Mouse (Mus musculus): ENCODE data around the gene Klhl41. TPM values are rescaled to one million over a fixed set of nuclear protein-coding genes. Genes with fewer than 3 reads are reported as not detected.

The Klhl41 gene
- not detected for polyA plus RNA-seq (2015; fragmentation: Illumina TruSeq; extraction: RNeasy Lipid Tissue Mini Kit (QIAGEN cat#74804); ENCODE audit: insufficient read depth, low read depth, low replicate concordance)

GRCm38 (mm10) chr2:69669853-69670252 lies at the start of gene Klhl41:
Gene Klhl41, plus strand, starts transcription at chr2:69670120.

DNA sequence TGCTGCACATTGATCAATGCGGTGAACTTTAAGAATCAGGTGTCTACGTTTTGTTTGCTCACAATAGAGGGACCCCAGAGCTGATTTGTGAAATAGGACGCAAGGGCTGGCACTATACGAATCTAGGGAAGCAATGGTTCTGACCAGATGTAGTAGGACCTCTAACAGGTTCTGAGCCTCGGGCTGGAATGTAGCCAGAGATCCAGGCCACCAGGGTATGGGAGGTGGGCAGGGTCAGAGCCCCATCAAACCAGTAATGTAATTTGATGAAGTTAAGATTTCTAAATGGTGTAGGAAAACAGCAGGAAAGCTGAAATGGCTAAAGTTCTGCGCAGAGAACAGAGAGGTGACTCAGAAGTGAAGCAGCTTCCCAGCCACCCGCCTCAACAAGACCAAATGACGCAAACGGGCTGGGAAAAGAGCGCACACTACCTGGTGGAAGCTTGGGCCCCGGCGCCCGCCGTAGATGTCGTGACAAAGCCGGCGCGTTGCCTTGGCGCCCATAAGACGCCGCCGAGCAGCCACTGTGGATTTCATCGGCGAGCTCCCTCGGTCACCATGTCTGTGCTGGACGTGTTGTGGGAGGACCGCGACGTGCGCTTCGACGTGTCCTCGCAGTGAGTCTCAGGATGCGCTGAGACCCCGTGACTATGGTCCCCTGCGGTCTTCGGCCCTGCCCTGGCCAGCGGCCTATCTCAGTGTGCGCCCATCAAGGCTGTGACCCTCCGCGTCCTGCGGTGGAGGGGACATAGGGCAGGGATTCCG lies 23.0 kb upstream of the Klhl41 start, which contains the start of gene Bbs5:
Bbs5 (plus strand) TSS at position 446 of the 765 bp plus-strand sequence.

DNA sequence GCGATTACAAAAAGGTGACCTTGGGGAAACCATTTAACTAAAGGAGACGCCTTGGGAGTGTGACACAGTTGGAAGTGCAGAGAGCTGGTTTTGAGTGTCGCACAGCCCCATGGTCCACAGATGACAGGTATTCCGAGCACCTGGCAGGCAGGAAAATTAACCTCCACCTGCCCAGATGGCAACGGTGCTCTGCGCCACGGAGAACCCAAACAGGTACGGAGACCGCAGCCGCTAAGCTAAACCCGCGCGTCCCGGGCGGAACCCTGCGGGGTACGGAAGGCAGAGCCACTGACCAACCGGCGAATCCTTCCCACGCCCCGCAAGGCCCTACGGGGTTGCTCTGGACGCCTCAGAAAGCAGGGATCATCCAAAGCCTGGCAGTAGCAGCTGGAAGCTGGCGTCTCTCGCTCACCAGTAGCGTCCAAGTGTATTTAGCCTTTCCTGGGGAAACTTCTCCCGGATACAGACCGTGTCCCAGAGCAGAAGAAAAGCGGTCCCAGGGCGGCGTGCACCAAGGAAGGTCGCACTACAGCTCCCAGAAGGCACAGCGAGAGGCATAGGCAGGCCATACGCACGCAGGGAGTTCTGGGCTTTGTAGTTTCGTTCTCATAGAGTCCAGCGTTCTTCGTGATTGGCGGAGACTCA lies 43.2 kb downstream of the Klhl41 start, which contains the start of gene Fastkd1:
Fastkd1 (minus strand) TSS at position 536 of the 645 bp plus-strand sequence.

DNA sequence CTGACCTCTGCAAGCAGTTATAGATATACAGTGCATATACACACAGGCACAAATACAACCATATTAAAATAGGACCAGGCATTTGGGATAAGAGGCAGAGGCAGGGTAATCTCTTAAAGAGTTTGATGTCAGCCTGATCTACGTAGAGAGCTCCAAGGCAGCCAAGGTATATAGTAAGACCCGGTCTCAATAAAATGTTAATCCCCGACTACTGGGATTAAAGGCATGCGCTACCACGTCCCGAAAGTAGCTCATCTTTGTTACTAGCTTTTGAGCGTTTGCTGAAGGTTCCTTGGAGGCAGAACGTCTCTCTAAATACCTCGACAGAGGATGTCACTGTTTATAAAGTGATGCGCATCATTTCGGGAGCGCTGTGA lies 52.3 kb downstream of the Klhl41 start, which contains the start of gene Ppig:
Ppig (plus strand) TSS at position 273 of the 377 bp plus-strand sequence.

Other genes with a start within 250 kb of the Klhl41 start
- 1.3 TPM for gene Lrp2, start 84.1 kb upstream of the Klhl41 start, polyA plus RNA-seq (2015; fragmentation: Illumina TruSeq; extraction: RNeasy Lipid Tissue Mini Kit (QIAGEN cat#74804); ENCODE audit: insufficient read depth, low read depth, low replicate concordance)
- gene Bbs5, start 22.9 kb upstream of the Klhl41 start, polyA plus RNA-seq (2015; fragmentation: Illumina TruSeq; extraction: RNeasy Lipid Tissue Mini Kit (QIAGEN cat#74804); ENCODE audit: insufficient read depth, low read depth, low replicate concordance) = 1.5 TPM
- gene Fastkd1, start 43.4 kb downstream of the Klhl41 start, polyA plus RNA-seq (2015; fragmentation: Illumina TruSeq; extraction: RNeasy Lipid Tissue Mini Kit (QIAGEN cat#74804); ENCODE audit: insufficient read depth, low read depth, low replicate concordance) = 4.3 TPM
- gene Ppig, start 52.4 kb downstream of the Klhl41 start, polyA plus RNA-seq (2015; fragmentation: Illumina TruSeq; extraction: RNeasy Lipid Tissue Mini Kit (QIAGEN cat#74804); ENCODE audit: insufficient read depth, low read depth, low replicate concordance) = 8.6 TPM
- gene Ccdc173, start 119.5 kb downstream of the Klhl41 start, polyA plus RNA-seq (2015; fragmentation: Illumina TruSeq; extraction: RNeasy Lipid Tissue Mini Kit (QIAGEN cat#74804); ENCODE audit: insufficient read depth, low read depth, low replicate concordance) = not detected
- gene Phospho2, start 119.5 kb downstream of the Klhl41 start, polyA plus RNA-seq (2015; fragmentation: Illumina TruSeq; extraction: RNeasy Lipid Tissue Mini Kit (QIAGEN cat#74804); ENCODE audit: insufficient read depth, low read depth, low replicate concordance) = 3.7 TPM
- 0.74 TPM for gene Klhl23, start 151.8 kb downstream of the Klhl41 start, polyA plus RNA-seq (2015; fragmentation: Illumina TruSeq; extraction: RNeasy Lipid Tissue Mini Kit (QIAGEN cat#74804); ENCODE audit: insufficient read depth, low read depth, low replicate concordance)
- 35.4 TPM for gene Ssb, start 191.4 kb downstream of the Klhl41 start, polyA plus RNA-seq (2015; fragmentation: Illumina TruSeq; extraction: RNeasy Lipid Tissue Mini Kit (QIAGEN cat#74804); ENCODE audit: insufficient read depth, low read depth, low replicate concordance)
- 3.0 TPM for gene Mettl5, start 215.5 kb downstream of the Klhl41 start, polyA plus RNA-seq (2015; fragmentation: Illumina TruSeq; extraction: RNeasy Lipid Tissue Mini Kit (QIAGEN cat#74804); ENCODE audit: insufficient read depth, low read depth, low replicate concordance)
- 10.1 TPM for gene Ubr3, start 227.1 kb downstream of the Klhl41 start, polyA plus RNA-seq (2015; fragmentation: Illumina TruSeq; extraction: RNeasy Lipid Tissue Mini Kit (QIAGEN cat#74804); ENCODE audit: insufficient read depth, low read depth, low replicate concordance)

Data from pancreas, adult 10 weeks (tissue).